Mouse (Mus musculus) ES-E14 (cell line): ENCODE measurements at regions not wholly inside any gene's neighbourhood (a gene's known extent, or its start where the extent isn't known, plus 50 kb on each side); places are given as distances from the start of the nearest gene placed in this dataset.

Experiments used
- DNase-seq: peaks from one replicate; pipeline ENCODE4 v3.0.0-alpha.2; 2013; ENCODE audit warnings: low read depth, low spot score
- H3K27ac ChIP-seq: 2 replicates; pipeline ENCODE4 v1.5.1; 2012; ENCODE audit warnings: low read depth, mild to moderate bottlenecking, low read length, moderate library complexity, mixed read lengths; ENCODE audit not compliant: poor library complexity, insufficient read depth, severe bottlenecking
- H3K36me3 ChIP-seq: 2 replicates; pipeline ENCODE4 v1.6.1; 2012; ENCODE audit warnings: mild to moderate bottlenecking, low read length, moderate library complexity, mixed read lengths; ENCODE audit not compliant: control insufficient read depth, poor library complexity, insufficient read depth, severe bottlenecking
- H3K4me1 ChIP-seq, 2 experiments: fragments of 150-350 bp in 1 of 2; sonication (generic) in 1 of 2; 2 replicates each; pipeline ENCODE4 v1.6.1; 2012; ENCODE audit warnings: low read length in 2 of 2, mild to moderate bottlenecking in 1 of 2, mixed read lengths in 1 of 2; ENCODE audit not compliant: control insufficient read depth in 2 of 2, insufficient read depth in 2 of 2, poor library complexity in 1 of 2
- H3K4me3 ChIP-seq, 2 experiments: fragments of 150-350 bp in 1 of 2; sonication (generic) in 1 of 2; 2 replicates each; pipeline ENCODE4 v1.5.1; 2012; ENCODE audit warnings: low read length in 2 of 2, low read depth in 1 of 2, mild to moderate bottlenecking in 1 of 2, mixed read lengths in 1 of 2; ENCODE audit not compliant: insufficient read depth in 1 of 2, poor library complexity in 1 of 2, severe bottlenecking in 1 of 2
- H3K9ac ChIP-seq: 2 replicates; pipeline ENCODE4 v1.6.1; 2012; ENCODE audit warnings: low read depth, mild to moderate bottlenecking, low read length, mixed read lengths; ENCODE audit not compliant: poor library complexity, insufficient read depth, severe bottlenecking
- H3K9me3 ChIP-seq: fragments of 150-350 bp; sonication (generic); 2 replicates; pipeline ENCODE4 v1.6.1; 2012; ENCODE audit warnings: low read depth, mild to moderate bottlenecking, low read length; ENCODE audit not compliant: control insufficient read depth, insufficient read depth
- CHD2 ChIP-seq: IDR thresholded peaks from 2 replicates; pipeline ENCODE4 v1.6.1; 2014; ENCODE audit warnings: mild to moderate bottlenecking, low read depth, low read length, inconsistent platforms
- HCFC1 ChIP-seq: IDR thresholded peaks from 2 replicates; pipeline ENCODE4 v1.6.1; 2012; ENCODE audit warnings: low read length, inconsistent platforms, borderline replicate concordance; ENCODE audit not compliant: insufficient read depth
- MAFK ChIP-seq: IDR thresholded peaks from 2 replicates; pipeline ENCODE4 v1.6.1; 2014; ENCODE audit warnings: mild to moderate bottlenecking, low read depth, low read length, inconsistent platforms; ENCODE audit not compliant: insufficient read depth
- ZC3H11A ChIP-seq: IDR thresholded peaks from 2 replicates; pipeline ENCODE4 v1.6.1; 2012; ENCODE audit warnings: low read depth, mild to moderate bottlenecking, inconsistent platforms, low read length, borderline replicate concordance
- ZNF384 ChIP-seq: IDR thresholded peaks from 2 replicates; pipeline ENCODE4 v1.6.1; 2012; ENCODE audit warnings: low read depth, low read length, inconsistent platforms
- in situ Hi-C, 2 experiments: fragments of 600-800 bp; cut with MboI; formaldehyde crosslinking; loops; one replicate each; pipeline ENCODE4 v1.15.1; 2025; ENCODE audit warnings: low sequenced_read_pairs in 2 of 2, inconsistent platforms in 1 of 2; ENCODE audit not compliant: unreplicated experiment in 2 of 2

DNA sequence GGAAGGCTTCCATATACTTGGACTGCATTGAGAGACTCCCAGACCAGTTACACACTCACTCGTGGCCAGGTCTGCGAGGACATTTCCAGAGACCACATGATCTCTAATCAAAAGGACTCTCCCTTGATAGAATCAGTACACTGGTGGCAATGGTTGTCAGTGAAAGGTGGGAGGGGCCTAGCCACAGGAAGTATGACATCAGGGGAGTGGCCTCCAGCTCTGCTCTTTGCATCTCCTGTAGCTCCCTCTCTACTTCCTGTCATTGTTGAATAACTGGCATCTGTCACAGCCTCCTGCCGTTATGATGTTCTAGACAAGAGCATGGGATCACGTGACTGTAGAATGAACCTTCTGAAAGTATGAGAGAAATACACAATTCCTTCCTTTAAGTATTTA lies 164.3 kb upstream of the Cdh4 start:
- no peak overlapping the region for H3K4me3 ChIP-seq
- H3K4me1 ChIP-seq: no peaks in the 10 kb centered on the region
- H3K36me3 ChIP-seq: no peaks in the 10 kb centered on the region
- no peak for TF ChIP-seq ZNF384
- no peak for TF ChIP-seq CHD2
- TF ChIP-seq MAFK: no peak
- TF ChIP-seq HCFC1: no peak
- TF ChIP-seq ZC3H11A: no peak
- H3K9me3 ChIP-seq: no peaks in the 10 kb centered on the region
- H3K9ac ChIP-seq: no peak overlapping the region
- no peak overlapping the region for H3K27ac ChIP-seq
- DNase-seq: no peak
- in situ Hi-C loops: no loop called here

- H3K4me1 ChIP-seq: no peaks in the 10 kb centered on the region
- no peak for TF ChIP-seq HCFC1
- no peak for TF ChIP-seq ZC3H11A
- no peak for TF ChIP-seq ZNF384
- TF ChIP-seq CHD2: no peak
- TF ChIP-seq MAFK: no peak
- no peaks in the 10 kb centered on the region for H3K9me3 ChIP-seq
- H3K9ac ChIP-seq: no peak overlapping the region
- no peak overlapping the region for H3K27ac ChIP-seq
- in situ Hi-C loops: no loop called here
- DNase-seq: no peak
- H3K36me3 ChIP-seq: no peaks in the 10 kb centered on the region
- H3K4me3 ChIP-seq: no peak overlapping the region
Observed at GRCm38 (mm10) chr2:179282276-179282675, 160.0 kb upstream of the Cdh4 start.

DNA sequence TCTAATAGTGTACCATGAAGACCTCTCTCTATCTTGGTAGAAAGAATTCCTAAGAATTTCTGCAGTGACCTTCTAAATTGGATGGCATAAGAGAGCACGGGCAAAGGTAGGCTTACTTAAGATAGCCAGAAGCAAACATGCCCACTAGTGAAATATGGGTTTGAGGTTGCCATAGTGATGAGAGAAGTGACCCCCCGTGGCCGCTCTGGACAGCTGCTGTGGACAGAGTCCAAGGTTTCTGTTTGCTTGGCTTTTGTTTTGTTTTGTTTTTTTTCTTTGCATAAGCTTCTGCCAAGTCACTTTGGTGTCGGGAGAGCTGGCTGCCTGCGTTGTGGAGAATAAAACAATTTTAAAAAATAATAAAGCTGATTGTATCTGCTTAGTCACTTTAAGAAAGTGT lies 151.8 kb upstream of the Cdh4 start:
- Histone ChIP-seq H3K4me3 (no peak overlapping the region), H3K27ac (no peak overlapping the region), H3K9me3 (no peaks in the 10 kb centered on the region), H3K36me3 (no peaks in the 10 kb centered on the region), H3K4me1 (no peaks in the 10 kb centered on the region), H3K9ac (no peak overlapping the region)
- TF ChIP-seq CHD2 (no peak), HCFC1 (no peak), MAFK (no peak), ZNF384 (no peak), ZC3H11A (no peak)
- in situ Hi-C loops: no loop called here
- DNase-seq: no peak

DNA sequence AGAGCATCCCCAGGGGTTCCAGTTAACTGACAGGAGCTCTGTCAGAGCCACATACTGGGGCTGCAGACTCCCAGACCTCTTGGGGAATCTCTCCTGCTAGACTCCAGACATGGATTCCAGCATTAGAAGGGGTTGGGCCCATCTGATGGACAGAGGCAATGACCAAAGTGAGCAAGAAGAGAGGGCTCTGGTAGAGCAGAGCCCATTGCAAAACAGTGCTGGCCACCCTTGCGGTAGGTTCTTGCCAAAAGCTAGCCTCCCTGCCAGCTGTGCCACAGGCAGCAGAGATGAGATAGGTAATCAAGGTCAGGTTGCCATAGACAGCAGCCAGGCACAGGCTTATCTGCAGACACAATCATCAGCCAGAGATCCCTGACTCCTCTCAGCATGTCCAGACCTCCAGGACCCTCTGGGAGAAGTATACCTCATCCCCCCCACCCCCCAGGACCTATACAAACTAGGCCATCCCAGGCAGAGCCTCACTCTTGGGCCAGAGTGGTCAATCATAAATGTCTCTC lies 151.1 kb upstream of the Cdh4 start:
- TF ChIP-seq ZNF384 (no peak), HCFC1 (no peak), ZC3H11A (no peak), MAFK (no peak), CHD2 (no peak)

DNA sequence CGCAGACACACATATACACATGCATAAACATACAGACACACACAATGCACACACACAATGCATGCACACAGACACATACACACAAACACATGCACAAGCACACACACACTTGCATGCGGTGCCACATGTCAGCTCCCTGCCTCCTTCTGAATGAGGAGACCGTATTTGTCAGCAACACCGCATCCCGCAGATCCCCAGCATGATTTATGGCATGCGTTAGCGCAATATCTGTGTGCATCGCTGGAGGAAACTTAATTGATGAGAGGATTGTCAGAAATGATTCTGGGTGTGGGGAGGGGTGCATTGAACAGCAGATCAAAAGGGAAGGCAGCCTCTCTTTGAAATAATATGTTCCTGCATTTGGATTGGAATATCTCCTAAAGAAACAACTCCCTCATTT lies 150.3 kb upstream of the Cdh4 start:
- H3K9ac ChIP-seq: no peak overlapping the region
- in situ Hi-C loops: no loop called here
- H3K27ac ChIP-seq: no peak overlapping the region
- no peaks in the 10 kb centered on the region for H3K36me3 ChIP-seq
- no peaks in the 10 kb centered on the region for H3K4me1 ChIP-seq
- TF ChIP-seq CHD2 (no peak), ZC3H11A (no peak), HCFC1 (no peak), MAFK (no peak), ZNF384 (no peak)
- DNase-seq: no peak
- no peak overlapping the region for H3K4me3 ChIP-seq
- H3K9me3 ChIP-seq: no peaks in the 10 kb centered on the region

More for the DNA sequence above, 151.1 kb upstream of the Cdh4 start:
- H3K4me3 ChIP-seq: no peak overlapping the region
- H3K4me1 ChIP-seq: no peaks in the 10 kb centered on the region
- no peaks in the 10 kb centered on the region for H3K9me3 ChIP-seq
- in situ Hi-C loops: no loop called here
- no peak overlapping the region for H3K9ac ChIP-seq
- H3K36me3 ChIP-seq: no peaks in the 10 kb centered on the region
- no peak overlapping the region for H3K27ac ChIP-seq
- DNase-seq: no peak
